Mouse (Mus musculus) embryonic fibroblast, embryonic 13.5 days (primary cell): ENCODE results near the gene Tnnt3.

Experiments
- CTCF ChIP-seq: IDR thresholded peaks from 2 replicates; pipeline ENCODE4 v1.5.1; 2011; ENCODE audit warnings: mild to moderate bottlenecking, control low read depth, low read length, moderate library complexity, borderline replicate concordance; ENCODE audit not compliant: insufficient read depth
- POLR2A ChIP-seq: IDR thresholded peaks from 2 replicates; pipeline ENCODE4 v1.6.1; 2011; ENCODE audit warnings: low read depth, mild to moderate bottlenecking, control low read depth, low read length, moderate library complexity

GRCm38 (mm10) chr7:142533059-142533855 lies 34.6 kb downstream of the Tnnt3 start:
- TF ChIP-seq CTCF (peak; percentile 61), POLR2A (peak; percentile 31)
